Mouse (Mus musculus) CD4-positive, CD25-positive, alpha-beta regulatory T cell, adult 4 months (primary cell): ENCODE results near the gene Luzp4. TPM values are rescaled to one million over a fixed set of nuclear protein-coding genes. Genes with fewer than 3 reads are reported as not detected.
"Not testable (repeated sequence)": the region's sequence is repeated elsewhere in the genome, so short reads cannot be mapped to it uniquely, and the experiment has no call there.

Experiments used
- ATAC-seq: one replicate; pipeline ENCODE4 v1.8.0; 2017
- polyA plus RNA-seq, 2 experiments: library from polyadenylated mRNA; unstranded; fragments of 100-300 nt; shearing (Covaris generic); gene quantifications; one replicate each; pipeline ENCODE4 v1.2.1; 2017

The Luzp4 gene
- not detected for polyA plus RNA-seq

- ATAC-seq = not testable (repeated sequence)
Observed at GRCm38 (mm10) chrX:148857340-148857739, at the start of gene Luzp4. Luzp4 (plus strand) TSS chrX:148857640.

DNA sequence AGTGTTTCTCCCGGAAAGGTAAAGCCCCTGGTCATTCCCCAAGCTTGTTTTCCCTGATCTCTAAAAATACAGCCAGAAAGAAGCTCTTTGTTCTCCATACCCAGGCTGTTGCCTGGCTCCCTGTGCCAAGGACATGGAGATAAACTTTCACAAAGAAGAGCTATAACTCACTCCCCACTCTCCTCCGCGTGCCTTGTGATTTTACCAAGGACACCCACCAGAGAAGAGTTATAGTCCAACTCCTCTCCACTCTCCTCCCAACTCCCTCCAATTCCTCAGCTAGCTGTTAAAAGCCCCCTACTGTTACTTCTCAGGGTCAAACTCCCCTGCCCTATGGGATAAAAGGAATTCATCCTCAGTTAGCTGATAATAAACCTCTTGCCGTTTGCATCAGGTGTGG is 15.6 kb upstream of the Luzp4 start:
- ATAC-seq = not testable (repeated sequence)

Other genes starting within 250 kb of the Luzp4 start
- not detected for gene Gm8334, start 242.5 kb upstream of the Luzp4 start, polyA plus RNA-seq
- gene Gm15127, start 194.0 kb upstream of the Luzp4 start, polyA plus RNA-seq = not detected
- not detected for gene Ott, start 216.6 kb downstream of the Luzp4 start, polyA plus RNA-seq